Mouse (Mus musculus) limb, embryonic 13.5 days (tissue): Measurements from ENCODE around the gene Methig1. TPM values are rescaled to one million over a fixed set of nuclear protein-coding genes. Genes with fewer than 3 reads are reported as not detected.
"Not testable (repeated sequence)": the region's sequence is repeated elsewhere in the genome, so short reads cannot be mapped to it uniquely, and the experiment has no call there.

Experiments used
- ATAC-seq: fragments of 200-750 bp; cut with Nextera tagmentation; 2 replicates; pipeline ENCODE4 v1.8.0; 2017; ENCODE audit warnings: low read depth, moderate number of reproducible peaks, moderate TSS enrichment; ENCODE audit not compliant: low FRiP score
- H3K27ac ChIP-seq: fragments of 300-500 bp; sonication (generic); 2 replicates; pipeline ENCODE4 v1.5.1; 2015; ENCODE audit warnings: inconsistent platforms, mild to moderate bottlenecking, moderate library complexity
- H3K27me3 ChIP-seq: fragments of 300-500 bp; sonication (generic); 2 replicates; pipeline ENCODE4 v1.6.1; 2015; ENCODE audit warnings: mild to moderate bottlenecking, inconsistent platforms
- H3K36me3 ChIP-seq: fragments of 300-500 bp; sonication (generic); 2 replicates; pipeline ENCODE4 v1.6.1; 2015; ENCODE audit warnings: inconsistent platforms, mild to moderate bottlenecking, moderate library complexity
- H3K4me1 ChIP-seq: fragments of 300-500 bp; sonication (generic); 2 replicates; pipeline ENCODE4 v1.6.1; 2015; ENCODE audit warnings: inconsistent platforms
- H3K4me2 ChIP-seq: fragments of 300-500 bp; sonication (generic); replicated peaks from 2 replicates; pipeline ENCODE4 v1.6.1; 2015; ENCODE audit warnings: inconsistent platforms, mild to moderate bottlenecking, moderate library complexity
- H3K4me3 ChIP-seq: fragments of 300-500 bp; sonication (generic); 2 replicates; pipeline ENCODE4 v1.5.1; 2015; ENCODE audit warnings: moderate library complexity, mild to moderate bottlenecking, inconsistent platforms
- H3K9ac ChIP-seq: fragments of 300-500 bp; sonication (generic); 2 replicates; pipeline ENCODE4 v1.6.1; 2015; ENCODE audit warnings: mild to moderate bottlenecking, inconsistent platforms
- H3K9me3 ChIP-seq: fragments of 300-500 bp; sonication (generic); 2 replicates; pipeline ENCODE4 v1.6.1; 2016; ENCODE audit warnings: inconsistent platforms
- WGBS: fragments of 180-500 bp; shearing (Covaris S2); methylation state at CpG from one replicate; pipeline ENCODE4 v1.1.7; 2015; 5-methylcytosine and 5-hydroxymethylcytosine counted together
- polyA plus RNA-seq: library from polyadenylated mRNA; unstranded; fragments of >200 nt; fragmentation: Nextera tagmentation; extraction: Ambion mirVana; gene quantifications from 2 replicates; pipeline ENCODE4 v1.2.1, GENCODE M21; 2015

The Methig1 gene
- polyA plus RNA-seq, 1 experiment from 2014 or later, result 0.10 TPM

DNA sequence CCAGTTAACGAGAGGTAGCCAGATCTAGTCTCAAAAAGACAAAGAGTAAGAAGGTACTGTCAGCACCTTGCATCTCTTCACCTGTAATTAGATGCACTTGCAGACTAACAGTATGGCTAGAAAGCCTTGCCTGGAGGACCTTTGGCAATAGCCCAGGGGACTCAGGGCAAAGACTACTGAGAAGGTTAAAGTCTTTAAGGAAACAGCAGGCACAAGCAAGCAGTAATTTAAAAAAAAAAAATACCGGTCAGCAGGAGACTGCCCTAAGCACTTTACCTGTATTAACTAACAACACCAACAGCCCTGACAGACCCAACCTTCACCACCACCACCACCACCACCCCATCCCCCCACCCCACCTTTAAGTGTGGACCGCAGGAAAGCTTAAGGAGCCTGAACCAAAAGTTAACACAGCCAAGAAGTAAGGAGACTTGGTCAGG is 68.8 kb downstream of the Methig1 start, which contains the start of gene Gm5475:
Gene Gm5475 (plus strand): TSS at position 390 of the 440 bp plus-strand sequence.
- not testable (repeated sequence) for H3K9me3 ChIP-seq, H3K36me3 ChIP-seq, ATAC-seq, H3K27ac ChIP-seq
- Histone ChIP-seq H3K4me3 (peak within 1 kb of the TSS; percentile 94), H3K4me1 (peaks cover 56% of the 10 kb centered on the region), H3K27me3 (peaks cover 17% of the 10 kb centered on the region), H3K9ac (peak within 1 kb of the TSS; percentile 95), H3K4me2 (peak within 1 kb of the TSS; percentile 82)
- 28% methylated on average over 3 of the region's 3 CpGs for WGBS

DNA sequence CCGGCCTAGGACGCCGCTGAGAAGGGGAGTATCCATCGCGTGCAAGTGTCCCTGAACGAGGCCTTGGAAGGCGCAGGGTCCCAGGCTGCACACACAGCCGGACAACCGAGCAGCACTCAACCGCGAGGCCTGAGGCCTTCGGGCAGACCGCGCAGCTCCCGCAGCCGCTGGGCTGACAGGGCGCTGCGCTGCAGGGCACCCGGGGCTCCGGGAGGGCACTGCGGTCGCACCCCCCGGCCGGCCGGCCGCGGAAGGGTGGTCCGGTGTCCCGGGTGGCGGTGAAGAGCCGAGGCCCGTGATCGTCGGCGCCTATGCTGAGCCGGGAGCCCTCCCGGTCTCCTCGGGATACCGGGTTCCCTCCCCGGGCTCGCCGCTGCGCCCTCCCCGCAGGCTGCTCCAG is 69.5 kb downstream of the Methig1 start:
- Histone ChIP-seq H3K36me3 (no peaks in the 10 kb centered on the region), H3K4me1 (peaks cover 53% of the 10 kb centered on the region), H3K4me2 (peak overlapping the region; percentile 82), H3K27ac (no peak overlapping the region; the same call in 1 of the 2 replicates), H3K9me3 (no peaks in the 10 kb centered on the region), H3K27me3 (peaks cover 17% of the 10 kb centered on the region), H3K9ac (peak overlapping the region; percentile 95), H3K4me3 (peak overlapping the region; percentile 94)
- peak; percentile 52 for ATAC-seq
- WGBS, result under 1% methylated on average over 30 of the region's 44 CpGs

DNA sequence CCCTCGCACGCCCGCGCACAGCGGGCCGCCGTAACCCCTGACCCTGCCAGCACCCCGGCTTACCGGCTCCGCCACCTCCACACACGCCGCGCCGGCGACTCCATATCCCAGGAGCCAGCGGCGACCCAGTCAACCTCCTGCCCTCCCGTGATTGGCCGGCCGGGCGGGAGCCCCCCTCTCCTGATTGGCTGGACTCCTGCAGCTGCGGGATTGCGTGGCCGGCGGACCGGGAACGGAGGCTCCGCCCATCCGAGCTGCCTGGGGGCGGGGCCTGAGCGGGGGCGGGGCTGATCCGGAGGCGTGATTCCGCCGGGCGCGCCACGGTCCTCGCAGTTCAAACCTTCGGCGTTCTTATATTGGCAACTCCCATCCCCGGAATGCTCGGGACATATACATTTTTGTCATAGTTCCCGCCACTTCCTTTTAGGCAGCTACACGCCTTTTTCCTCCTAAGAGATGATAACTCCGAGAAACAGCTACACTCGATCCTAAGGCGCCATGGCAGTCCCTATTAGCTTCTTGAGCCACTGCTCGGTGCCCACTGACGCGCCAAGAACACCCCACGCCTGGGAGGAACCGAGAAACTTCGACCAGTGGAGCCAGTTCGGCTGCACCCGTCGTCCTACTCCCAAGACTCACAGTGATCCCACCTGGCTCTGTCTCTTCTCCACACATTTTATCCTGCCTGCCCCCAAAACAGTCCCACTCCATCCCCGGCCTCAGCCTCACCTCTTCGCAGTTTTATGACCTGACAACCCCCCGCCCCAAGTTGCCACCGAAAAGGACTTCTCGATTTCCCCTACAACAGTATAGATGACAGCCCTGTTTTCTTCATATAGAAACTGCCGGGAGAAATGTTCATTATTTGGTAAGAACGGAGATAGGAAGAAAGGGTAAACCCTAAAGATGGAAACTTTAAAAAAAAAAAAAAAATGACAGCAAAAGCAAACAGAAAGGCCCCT is 70.2 kb downstream of the Methig1 start:
- Histone ChIP-seq H3K9me3 (no peaks in the 10 kb centered on the region), H3K27ac (no peak overlapping the region), H3K4me2 (peak overlapping the region; percentile 82), H3K36me3 (no peaks in the 10 kb centered on the region), H3K9ac (peak overlapping the region; percentile 95), H3K4me1 (peaks cover 46% of the 10 kb centered on the region), H3K4me3 (peak overlapping the region; percentile 94), H3K27me3 (peaks cover 17% of the 10 kb centered on the region)
- peak; percentile 97 for ATAC-seq
- WGBS, result under 1% methylated on average over 64 of the region's 65 CpGs

DNA sequence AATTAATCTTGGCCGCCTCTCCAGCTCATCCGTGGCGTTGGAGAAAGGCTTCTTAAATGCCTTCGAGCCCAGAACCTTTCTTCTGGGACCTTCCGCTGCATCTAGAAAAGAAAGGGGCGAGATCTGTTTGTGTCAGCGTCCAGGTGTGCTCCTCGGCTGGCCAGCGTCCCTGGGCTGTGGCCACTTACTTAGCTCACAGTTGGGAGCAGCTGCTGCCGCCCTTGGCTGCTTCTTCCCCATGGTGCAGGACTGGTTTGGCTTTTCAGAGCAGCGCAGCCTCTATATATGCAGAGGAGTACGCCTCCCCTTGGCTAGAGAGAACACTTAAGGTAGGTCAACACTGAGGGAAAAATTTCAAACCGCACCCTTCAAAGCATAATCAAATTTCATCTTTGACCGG is 71.0 kb downstream of the Methig1 start:
- Histone ChIP-seq H3K36me3 (no peaks in the 10 kb centered on the region), H3K4me3 (peak overlapping the region; percentile 94), H3K4me2 (peak overlapping the region; percentile 82), H3K27ac (no peak overlapping the region), H3K9ac (peak overlapping the region; percentile 58), H3K4me1 (peaks cover 50% of the 10 kb centered on the region), H3K9me3 (no peaks in the 10 kb centered on the region), H3K27me3 (peaks cover 17% of the 10 kb centered on the region)
- ATAC-seq, result no peak
- WGBS, result 2% methylated on average over 14 of the region's 14 CpGs

DNA sequence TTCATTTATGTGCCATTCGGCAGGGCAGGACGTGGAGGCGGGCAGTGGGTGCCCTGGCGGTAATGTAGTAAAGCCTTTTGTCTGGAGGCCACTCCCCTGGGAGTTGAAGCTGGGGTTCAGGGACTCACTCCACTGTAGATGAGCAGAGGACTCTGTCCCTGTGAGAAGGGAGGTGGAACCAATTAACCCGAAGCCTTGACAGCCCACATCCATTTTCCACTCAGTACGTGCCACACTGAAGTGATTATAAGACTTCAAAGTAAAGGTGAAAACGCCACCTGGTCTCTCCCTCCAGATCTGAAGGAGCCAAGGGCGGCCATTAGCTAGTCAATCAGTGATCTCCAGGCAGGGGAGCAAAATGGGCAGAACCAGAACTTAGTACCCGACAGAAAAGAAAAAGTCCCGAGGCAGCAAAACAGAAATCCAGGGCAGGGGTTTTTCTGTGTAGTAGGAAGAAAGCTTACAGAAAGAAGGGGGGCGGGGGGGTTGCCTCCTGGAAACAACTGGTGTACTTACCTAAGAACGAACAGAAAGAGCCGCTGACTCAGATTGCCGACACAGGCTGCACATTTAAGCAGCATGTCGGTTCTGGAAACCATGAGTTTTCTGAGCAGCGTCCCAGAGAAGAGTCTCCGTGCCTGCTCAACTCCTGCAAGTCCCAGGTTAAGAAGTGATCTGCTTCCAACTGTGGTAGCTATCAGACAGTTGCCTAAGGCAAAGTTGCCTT is 71.6 kb downstream of the Methig1 start, which contains the start of gene Slc11a2:
Gene Slc11a2 (minus strand): TSS at position 677 of the 727 bp plus-strand sequence.
- peaks cover 45% of the 10 kb centered on the region for H3K4me1 ChIP-seq
- H3K36me3 ChIP-seq, result no peaks in the 10 kb centered on the region
- H3K9me3 ChIP-seq, result no peaks in the 10 kb centered on the region
- 9% methylated on average over 17 of the region's 17 CpGs for WGBS
- peak within 1 kb of the TSS; percentile 94 for H3K4me3 ChIP-seq
- peak within 1 kb of the TSS; percentile 6; the same call in 1 of the 2 replicates for H3K27ac ChIP-seq
- ATAC-seq, result no peak
- H3K9ac ChIP-seq, result peak within 1 kb of the TSS; percentile 58
- peak within 1 kb of the TSS; percentile 82 for H3K4me2 ChIP-seq
- H3K27me3 ChIP-seq, result peaks cover 17% of the 10 kb centered on the region

DNA sequence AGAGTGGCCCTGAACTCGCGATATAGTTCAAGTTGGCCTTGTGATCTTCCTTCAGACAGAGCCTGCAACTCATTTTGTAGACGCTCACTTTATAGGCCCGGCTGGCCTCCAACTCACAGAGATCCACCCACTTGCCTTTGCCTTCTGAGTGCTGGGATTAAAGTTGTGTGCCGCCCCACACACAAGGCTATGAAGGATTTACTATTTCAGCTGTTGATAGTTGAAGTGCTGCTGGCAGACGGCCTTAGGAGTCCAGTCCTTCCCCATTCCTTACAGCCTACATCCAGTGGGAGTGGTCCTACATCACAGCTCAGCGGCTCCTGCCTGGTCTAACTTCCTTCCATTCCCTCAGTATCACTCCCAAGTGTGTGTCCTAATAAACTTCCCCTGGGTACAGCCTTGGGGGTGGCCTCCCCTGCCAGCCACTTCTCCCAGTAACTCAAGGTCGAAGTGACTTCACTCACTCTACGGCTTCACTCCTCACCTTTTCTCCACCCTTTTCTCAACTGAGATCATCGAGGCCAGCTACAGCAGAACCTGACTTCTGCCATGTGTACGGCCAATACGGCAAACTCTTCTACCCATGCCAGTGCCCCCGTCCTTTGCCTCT is 75.5 kb downstream of the Methig1 start:
- Histone ChIP-seq H3K36me3 (no peaks in the 10 kb centered on the region), H3K27ac (peak overlapping the region; percentile 10; the same call in 1 of the 2 replicates), H3K27me3 (peaks cover 17% of the 10 kb centered on the region), H3K4me1 (peaks cover 22% of the 10 kb centered on the region), H3K9me3 (no peaks in the 10 kb centered on the region), H3K9ac (no peak overlapping the region), H3K4me2 (no peak overlapping the region), H3K4me3 (no peak overlapping the region)
- 54% methylated on average over 13 of the region's 13 CpGs for WGBS
- no peak for ATAC-seq

DNA sequence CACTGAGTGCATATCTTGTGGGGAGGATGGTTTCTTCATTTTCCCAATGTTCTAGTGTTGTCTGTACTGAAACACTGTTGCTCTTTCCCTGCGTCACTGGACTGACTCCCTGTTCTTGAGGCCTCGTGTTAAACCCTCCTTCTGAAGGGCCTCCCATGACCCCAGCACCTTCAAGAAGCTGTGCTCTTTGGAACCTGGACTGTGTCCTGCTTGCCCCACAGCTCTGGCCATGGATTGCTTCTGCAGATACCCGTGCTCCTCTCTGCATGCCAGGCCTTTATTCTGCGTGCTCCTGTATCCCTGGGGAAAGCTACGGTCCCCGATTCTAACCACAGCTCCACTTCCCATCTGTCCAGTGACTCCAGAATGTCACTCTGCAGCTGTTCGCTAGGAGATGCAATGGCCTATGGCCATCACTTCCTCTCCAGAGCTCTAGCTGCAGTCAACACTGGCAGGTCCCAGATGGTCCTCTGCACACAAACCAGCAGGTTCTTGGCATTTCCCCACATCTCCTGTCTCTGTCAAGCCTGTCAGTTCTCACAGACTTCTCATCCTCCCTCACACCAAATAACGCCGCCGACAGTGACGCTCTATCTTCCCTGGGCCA is 77.1 kb downstream of the Methig1 start:
- no peak overlapping the region for H3K9ac ChIP-seq
- no peaks in the 10 kb centered on the region for H3K9me3 ChIP-seq
- WGBS, result 77% methylated on average over 11 of the region's 11 CpGs
- peaks cover 5% of the 10 kb centered on the region; the same call in 1 of the 2 replicates for H3K4me1 ChIP-seq
- no peak overlapping the region for H3K4me2 ChIP-seq
- no peaks in the 10 kb centered on the region for H3K36me3 ChIP-seq
- ATAC-seq, result no peak
- peaks cover 5% of the 10 kb centered on the region; the same call in 1 of the 2 replicates for H3K27me3 ChIP-seq
- H3K4me3 ChIP-seq, result no peak overlapping the region
- no peak overlapping the region for H3K27ac ChIP-seq

DNA sequence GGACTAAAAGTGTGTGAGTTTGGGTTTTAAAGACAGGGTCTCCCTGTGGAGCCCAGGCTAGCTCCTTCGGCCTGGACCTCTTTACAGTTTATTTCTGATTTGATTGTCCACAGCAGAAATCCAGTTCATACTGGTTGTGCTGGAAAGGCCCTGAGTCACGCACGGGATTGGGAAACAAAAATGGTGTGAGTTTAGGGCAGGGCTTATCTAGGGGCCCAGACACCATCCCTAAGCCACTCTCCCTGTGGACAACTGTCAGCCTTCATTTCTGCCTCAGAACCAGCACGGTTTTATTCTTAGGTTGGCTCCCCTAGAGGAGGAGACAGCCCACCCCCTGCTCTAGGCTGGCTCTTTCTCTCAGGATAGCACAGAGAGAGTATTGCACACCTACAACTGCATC is 80.3 kb downstream of the Methig1 start:
- no peak overlapping the region for H3K27ac ChIP-seq
- H3K4me3 ChIP-seq, result no peak overlapping the region
- no peak overlapping the region for H3K9ac ChIP-seq
- ATAC-seq, result no peak
- H3K9me3 ChIP-seq, result no peaks in the 10 kb centered on the region
- H3K4me2 ChIP-seq, result no peak overlapping the region
- WGBS, result 67% methylated on average over 4 of the region's 4 CpGs
- H3K36me3 ChIP-seq, result no peaks in the 10 kb centered on the region
- peaks cover 4% of the 10 kb centered on the region; the same call in 1 of the 2 replicates for H3K4me1 ChIP-seq
- H3K27me3 ChIP-seq, result no peaks in the 10 kb centered on the region

Other genes with a start within 250 kb of the Methig1 start
- 46.4 and 46.5 TPM in 2 replicates for gene Atf1, start 125.3 kb upstream of the Methig1 start, polyA plus RNA-seq
- not detected in 2 replicates for gene Tmprss12, start 72.3 kb upstream of the Methig1 start, polyA plus RNA-seq
- 3.0 and 4.4 TPM in 2 replicates for gene Mettl7a1, start 49.0 kb upstream of the Methig1 start, polyA plus RNA-seq
- 0.26 and 0.42 TPM in 2 replicates for gene Mettl7a3, start 18.2 kb upstream of the Methig1 start, polyA plus RNA-seq
- 0.11 TPM in 1 of 2 replicates, not detected in the other for gene Mettl7a2, start 51 bp downstream of the Methig1 start, polyA plus RNA-seq
- not detected in 2 replicates for gene Higd1c, start 11.4 kb downstream of the Methig1 start, polyA plus RNA-seq
- 0.05 TPM in 1 of 2 replicates, not detected in the other for gene Gm5475, start 69.0 kb downstream of the Methig1 start, polyA plus RNA-seq
- 18.7 and 25.3 TPM in 2 replicates for gene Slc11a2, start 71.9 kb downstream of the Methig1 start, polyA plus RNA-seq
- 34.1 and 34.3 TPM in 2 replicates for gene Letmd1, start 115.9 kb downstream of the Methig1 start, polyA plus RNA-seq
- 23.8 and 24.9 TPM in 2 replicates for gene Csrnp2, start 142.3 kb downstream of the Methig1 start, polyA plus RNA-seq
- 36.2 and 36.3 TPM in 2 replicates for gene Tfcp2, start 198.9 kb downstream of the Methig1 start, polyA plus RNA-seq
- 10.0 and 11.1 TPM in 2 replicates for gene Pou6f1, start 246.8 kb downstream of the Methig1 start, polyA plus RNA-seq